Mouse (Mus musculus): Measurements from ENCODE around the gene 2310039H08Rik. TPM values are rescaled to one million over a fixed set of nuclear protein-coding genes. Genes with fewer than 3 reads are reported as not detected.
A peak's percentile ranks its signal among the peaks of the same experiment; 100 is the strongest.

2310039H08Rik gene
- polyA plus RNA-seq, 1 experiment from 2014 or later: 44.8 TPM

GRCm38 (mm10) chr17:46770546-46770945 lies 1.9 kb upstream of the 2310039H08Rik start:
- DNase-seq (ENCODE audit: low spot score): no peak
- peaks cover 29% of the 10 kb centered on the region for H3K4me1 ChIP-seq
- no peak overlapping the region for H3K4me3 ChIP-seq
- H3K27me3 ChIP-seq (replicated peaks; ENCODE audit: low read depth, poor library complexity, severe bottlenecking): no peaks in the 10 kb centered on the region
- H3K36me3 ChIP-seq (replicated peaks): peaks cover 16% of the 10 kb centered on the region
- no peak overlapping the region for H3K27ac ChIP-seq (replicated peaks)
- H3K9me3 ChIP-seq: no peaks in the 10 kb centered on the region
- 89% methylated on average over 11 of the region's 11 CpGs for WGBS

GRCm38 (mm10) chr17:46771025-46771424 lies 1.4 kb upstream of the 2310039H08Rik start:
- Histone ChIP-seq H3K4me1 (peaks cover 29% of the 10 kb centered on the region), H3K9me3 (no peaks in the 10 kb centered on the region), H3K27me3 (replicated peaks; ENCODE audit: low read depth, poor library complexity, severe bottlenecking) (no peaks in the 10 kb centered on the region), H3K36me3 (replicated peaks) (peaks cover 21% of the 10 kb centered on the region), H3K4me3 (no peak overlapping the region), H3K27ac (replicated peaks) (no peak overlapping the region)
- 86% methylated on average over 4 of the region's 4 CpGs for WGBS
- no peak for DNase-seq (ENCODE audit: low spot score)

GRCm38 (mm10) chr17:46771616-46772015 lies 819 bp upstream of the 2310039H08Rik start:
- Histone ChIP-seq H3K9me3 (no peaks in the 10 kb centered on the region), H3K4me1 (peaks cover 29% of the 10 kb centered on the region), H3K36me3 (replicated peaks) (peaks cover 27% of the 10 kb centered on the region), H3K27ac (replicated peaks) (peak overlapping the region; percentile 89; the same call in 1 of the 2 replicates), H3K4me3 (peak overlapping the region; percentile 77), H3K27me3 (replicated peaks; ENCODE audit: low read depth, poor library complexity, severe bottlenecking) (no peaks in the 10 kb centered on the region)
- DNase-seq (ENCODE audit: low spot score): no peak
- WGBS: 66% methylated on average over 17 of the region's 17 CpGs

GRCm38 (mm10) chr17:46772038-46772403 lies 414 bp upstream of the 2310039H08Rik start:
- Histone ChIP-seq H3K27ac (replicated peaks) (peak overlapping the region; percentile 89), H3K9me3 (no peaks in the 10 kb centered on the region), H3K4me1 (peaks cover 29% of the 10 kb centered on the region), H3K4me3 (peak overlapping the region; percentile 77), H3K27me3 (replicated peaks; ENCODE audit: low read depth, poor library complexity, severe bottlenecking) (no peaks in the 10 kb centered on the region), H3K36me3 (replicated peaks) (peaks cover 31% of the 10 kb centered on the region)
- 12% methylated on average over 5 of the region's 5 CpGs for WGBS
- no peak for DNase-seq (ENCODE audit: low spot score)

GRCm38 (mm10) chr17:46773278-46774130 lies 1.1 kb downstream of the 2310039H08Rik start:
- Histone ChIP-seq H3K36me3 (replicated peaks) (peaks cover 46% of the 10 kb centered on the region), H3K4me3 (peak overlapping the region; percentile 77), H3K27me3 (replicated peaks; ENCODE audit: low read depth, poor library complexity, severe bottlenecking) (no peaks in the 10 kb centered on the region), H3K9me3 (no peaks in the 10 kb centered on the region), H3K4me1 (peaks cover 23% of the 10 kb centered on the region), H3K27ac (replicated peaks) (peak overlapping the region; percentile 89)
- WGBS: 12% methylated on average over 20 of the region's 20 CpGs
- DNase-seq (ENCODE audit: low spot score): peak; percentile 40

GRCm38 (mm10) chr17:46774131-46774472 lies 1.7 kb downstream of the 2310039H08Rik start:
- H3K9me3 ChIP-seq: no peaks in the 10 kb centered on the region
- DNase-seq (ENCODE audit: low spot score): no peak
- H3K27ac ChIP-seq (replicated peaks): no peak overlapping the region
- 42% methylated on average over 2 of the region's 2 CpGs for WGBS
- peaks cover 23% of the 10 kb centered on the region for H3K4me1 ChIP-seq
- H3K36me3 ChIP-seq (replicated peaks): peaks cover 52% of the 10 kb centered on the region
- H3K4me3 ChIP-seq: peak overlapping the region; percentile 77
- no peaks in the 10 kb centered on the region for H3K27me3 ChIP-seq (replicated peaks; ENCODE audit: low read depth, poor library complexity, severe bottlenecking)

GRCm38 (mm10) chr17:46775070-46775469 lies 2.6 kb downstream of the 2310039H08Rik start:
- no peak for DNase-seq (ENCODE audit: low spot score)
- WGBS: 94% methylated on average over 9 of the region's 9 CpGs
- Histone ChIP-seq H3K27ac (replicated peaks) (no peak overlapping the region), H3K27me3 (replicated peaks; ENCODE audit: low read depth, poor library complexity, severe bottlenecking) (no peaks in the 10 kb centered on the region), H3K36me3 (replicated peaks) (peaks cover 61% of the 10 kb centered on the region), H3K4me3 (no peak overlapping the region), H3K4me1 (peaks cover 20% of the 10 kb centered on the region), H3K9me3 (no peaks in the 10 kb centered on the region)

GRCm38 (mm10) chr17:46776087-46776486 lies 3.7 kb downstream of the 2310039H08Rik start:
- no peak overlapping the region for H3K4me3 ChIP-seq
- no peak for DNase-seq (ENCODE audit: low spot score)
- no peaks in the 10 kb centered on the region for H3K9me3 ChIP-seq
- H3K4me1 ChIP-seq: peaks cover 22% of the 10 kb centered on the region
- 94% methylated on average over 3 of the region's 3 CpGs for WGBS
- no peak overlapping the region for H3K27ac ChIP-seq (replicated peaks)
- H3K27me3 ChIP-seq (replicated peaks; ENCODE audit: low read depth, poor library complexity, severe bottlenecking): no peaks in the 10 kb centered on the region
- H3K36me3 ChIP-seq (replicated peaks): peaks cover 71% of the 10 kb centered on the region

- H3K36me3 ChIP-seq (replicated peaks): peaks cover 45% of the 10 kb centered on the region
- H3K27ac ChIP-seq (replicated peaks): peak overlapping the region; percentile 88
- H3K27me3 ChIP-seq (replicated peaks; ENCODE audit: low read depth, poor library complexity, severe bottlenecking): no peaks in the 10 kb centered on the region
- peak overlapping the region; percentile 81 for H3K4me3 ChIP-seq
- peaks cover 8% of the 10 kb centered on the region for H3K4me1 ChIP-seq
- DNase-seq (ENCODE audit: low spot score): no peak
- whole genome bisulfite sequencing: 7% methylated on average over 11 of the region's 11 CpGs
- H3K9me3 ChIP-seq: no peaks in the 10 kb centered on the region
Observed at GRCm38 (mm10) chr17:46781876-46782275, 9.4 kb downstream of the 2310039H08Rik start.

GRCm38 (mm10) chr17:46782341-46783221 lies 10.1 kb downstream of the 2310039H08Rik start, which contains the start of gene Rpl7l1:
TSS of gene Rpl7l1 (minus strand) at chr17:46782672.
- peak; percentile 94 for DNase-seq (ENCODE audit: low spot score)
- 1% methylated on average over 44 of the region's 44 CpGs for WGBS
- no peaks in the 10 kb centered on the region for H3K9me3 ChIP-seq
- H3K27ac ChIP-seq (replicated peaks): peak within 1 kb of the TSS; percentile 88
- peaks cover 8% of the 10 kb centered on the region for H3K4me1 ChIP-seq
- H3K36me3 ChIP-seq (replicated peaks): peaks cover 38% of the 10 kb centered on the region
- H3K4me3 ChIP-seq: peak within 1 kb of the TSS; percentile 81
- H3K27me3 ChIP-seq (replicated peaks; ENCODE audit: low read depth, poor library complexity, severe bottlenecking): no peaks in the 10 kb centered on the region

- Histone ChIP-seq H3K27ac (replicated peaks) (peak overlapping the region; percentile 88), H3K4me3 (peak overlapping the region; percentile 81)
- WGBS: 78% methylated on average over 2 of the region's 2 CpGs
Observed at GRCm38 (mm10) chr17:46783222-46783565, 10.8 kb downstream of the 2310039H08Rik start.

GRCm38 (mm10) chr17:46786952-46787351 lies 14.5 kb downstream of the 2310039H08Rik start:
- Histone ChIP-seq H3K4me1 (no peaks in the 10 kb centered on the region), H3K4me3 (no peak overlapping the region), H3K9me3 (0 out of 2 replicates have a peak, but pooled peaks cover under 1% of the 10 kb centered on the region), H3K27ac (replicated peaks) (no peak overlapping the region), H3K36me3 (replicated peaks) (no peaks in the 10 kb centered on the region), H3K27me3 (replicated peaks; ENCODE audit: low read depth, poor library complexity, severe bottlenecking) (0 out of 2 replicates have a peak, but pooled peaks cover 4% of the 10 kb centered on the region)
- 91% methylated on average over 5 of the region's 5 CpGs for WGBS
- DNase-seq (ENCODE audit: low spot score): no peak

More at GRCm38 (mm10) chr17:46783222-46783565, 10.8 kb downstream of the 2310039H08Rik start:
- H3K36me3 ChIP-seq (replicated peaks): peaks cover 31% of the 10 kb centered on the region
- H3K27me3 ChIP-seq (replicated peaks; ENCODE audit: low read depth, poor library complexity, severe bottlenecking): no peaks in the 10 kb centered on the region
- DNase-seq (ENCODE audit: low spot score): no peak
- peaks cover 8% of the 10 kb centered on the region for H3K4me1 ChIP-seq
- H3K9me3 ChIP-seq: no peaks in the 10 kb centered on the region

All from embryonic facial prominence, embryonic 10.5 days (tissue).